Mouse (Mus musculus) midbrain, embryonic 16.5 days (tissue): ENCODE measurements around the gene Srxn1. TPM values are rescaled to one million over a fixed set of nuclear protein-coding genes. Genes with fewer than 3 reads are reported as not detected.
"Not testable (repeated sequence)": the region's sequence is repeated elsewhere in the genome, so short reads cannot be mapped to it uniquely, and the experiment has no call there.

ENCODE experiments used
- ATAC-seq: fragments of 200-750 bp; cut with Nextera tagmentation; 2 replicates; pipeline ENCODE4 v1.8.0; 2017; ENCODE audit warnings: moderate TSS enrichment
- H3K27ac ChIP-seq: fragments of 300-500 bp; sonication (generic); 2 replicates; pipeline ENCODE4 v1.5.1; 2014; ENCODE audit warnings: mild to moderate bottlenecking, low read length, mixed read lengths
- H3K27me3 ChIP-seq: fragments of 300-500 bp; sonication (generic); 2 replicates; pipeline ENCODE4 v1.6.1; 2014; ENCODE audit warnings: low read depth, low read length, mixed read lengths; ENCODE audit not compliant: control insufficient read depth, insufficient read depth
- H3K36me3 ChIP-seq: fragments of 300-500 bp; sonication (generic); 2 replicates; pipeline ENCODE4 v1.6.1; 2014; ENCODE audit warnings: mild to moderate bottlenecking, low read length, moderate library complexity, mixed read lengths; ENCODE audit not compliant: control insufficient read depth, insufficient read depth
- H3K4me1 ChIP-seq: fragments of 300-500 bp; sonication (generic); 2 replicates; pipeline ENCODE4 v1.6.1; 2014; ENCODE audit warnings: mild to moderate bottlenecking, low read length, mixed read lengths; ENCODE audit not compliant: control insufficient read depth, insufficient read depth
- H3K4me2 ChIP-seq: fragments of 300-500 bp; sonication (generic); 2 replicates; pipeline ENCODE4 v1.6.1; 2014; ENCODE audit warnings: mild to moderate bottlenecking, low read length, mixed read lengths
- H3K4me3 ChIP-seq: fragments of 300-500 bp; sonication (generic); 2 replicates; pipeline ENCODE4 v1.5.1; 2014; ENCODE audit warnings: low read depth, mild to moderate bottlenecking, low read length, moderate library complexity, mixed read lengths
- H3K9ac ChIP-seq: fragments of 300-500 bp; sonication (generic); 2 replicates; pipeline ENCODE4 v1.6.1; 2014; ENCODE audit warnings: low read depth, low read length, mixed read lengths
- H3K9me3 ChIP-seq: fragments of 300-500 bp; sonication (generic); replicated peaks from 2 replicates; pipeline ENCODE4 v1.6.1; 2014; ENCODE audit warnings: mild to moderate bottlenecking, low read length, mixed read lengths; ENCODE audit not compliant: control insufficient read depth, poor library complexity, severe bottlenecking
- WGBS: fragments of 180-500 bp; shearing (Covaris S2); extraction: QIAGEN DNeasy Blood & Tissue Kit; methylation state at CpG from one replicate; pipeline ENCODE4 v1.1.7; 2014; 5-methylcytosine and 5-hydroxymethylcytosine counted together
- polyA plus RNA-seq: library from polyadenylated mRNA; unstranded; fragments of >200 nt; fragmentation: Nextera tagmentation; extraction: Ambion mirVana; gene quantifications from 2 replicates; pipeline ENCODE4 v1.2.1, GENCODE M21; 2015

Srxn1 gene
- 21.8 and 25.4 TPM in 2 replicates for polyA plus RNA-seq

DNA sequence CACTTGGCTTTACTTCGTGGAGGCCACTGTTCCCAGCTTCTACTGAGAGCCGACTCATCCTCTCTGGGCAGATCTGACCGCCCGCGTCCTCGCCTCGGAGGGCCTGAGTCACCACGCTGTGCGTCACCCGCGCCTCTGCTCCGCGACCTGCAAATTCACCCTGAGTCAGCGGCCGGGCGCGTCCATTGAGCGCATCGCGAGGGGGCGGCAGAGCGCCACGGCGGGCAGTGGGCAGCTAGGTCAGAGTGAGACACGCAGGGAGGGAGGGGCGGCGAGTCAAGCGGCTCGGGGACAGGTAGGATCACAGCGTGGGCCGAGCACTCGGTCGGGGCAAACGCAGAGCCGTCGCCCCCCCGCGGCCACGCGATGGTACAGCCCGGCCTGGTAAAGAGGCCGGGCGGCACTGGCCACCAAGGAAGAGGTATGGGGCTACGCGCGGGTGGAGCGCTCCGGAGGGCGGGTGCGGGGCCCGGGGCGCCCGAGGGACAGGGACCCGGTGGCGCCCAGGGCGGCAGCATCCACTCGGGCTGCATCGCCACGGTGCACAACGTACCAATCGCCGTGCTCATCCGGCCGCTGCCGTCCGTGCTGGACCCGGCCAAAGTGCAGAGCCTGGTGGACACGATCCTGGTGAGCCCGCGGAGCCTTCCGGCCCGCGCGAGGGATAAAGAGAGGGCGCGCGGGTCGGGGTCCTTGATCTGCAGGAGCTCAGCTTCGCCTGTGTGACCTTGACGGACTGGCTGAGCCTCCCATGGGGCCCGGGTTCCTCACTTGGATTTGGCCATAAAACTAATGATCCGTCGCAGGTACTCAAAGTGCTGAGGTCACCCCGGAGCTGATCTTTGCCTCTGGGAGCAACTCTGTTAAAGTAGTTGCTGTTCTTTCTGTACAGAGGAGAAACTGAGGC is at the start of gene Srxn1:
Gene Srxn1, plus strand, starts transcription at position 199 of the 907 bp plus-strand sequence.
- ATAC-seq: peak; percentile 84
- Histone ChIP-seq H3K36me3 (no peaks in the 10 kb centered on the region), H3K9me3 (no peaks in the 10 kb centered on the region), H3K27ac (peak within 1 kb of the TSS; percentile 62), H3K4me1 (peaks cover 7% of the 10 kb centered on the region), H3K9ac (peak within 1 kb of the TSS; percentile 70), H3K4me3 (peak within 1 kb of the TSS; percentile 50), H3K27me3 (no peaks in the 10 kb centered on the region), H3K4me2 (peak within 1 kb of the TSS; percentile 80)
- under 1% methylated on average over 83 of the region's 84 CpGs for WGBS

DNA sequence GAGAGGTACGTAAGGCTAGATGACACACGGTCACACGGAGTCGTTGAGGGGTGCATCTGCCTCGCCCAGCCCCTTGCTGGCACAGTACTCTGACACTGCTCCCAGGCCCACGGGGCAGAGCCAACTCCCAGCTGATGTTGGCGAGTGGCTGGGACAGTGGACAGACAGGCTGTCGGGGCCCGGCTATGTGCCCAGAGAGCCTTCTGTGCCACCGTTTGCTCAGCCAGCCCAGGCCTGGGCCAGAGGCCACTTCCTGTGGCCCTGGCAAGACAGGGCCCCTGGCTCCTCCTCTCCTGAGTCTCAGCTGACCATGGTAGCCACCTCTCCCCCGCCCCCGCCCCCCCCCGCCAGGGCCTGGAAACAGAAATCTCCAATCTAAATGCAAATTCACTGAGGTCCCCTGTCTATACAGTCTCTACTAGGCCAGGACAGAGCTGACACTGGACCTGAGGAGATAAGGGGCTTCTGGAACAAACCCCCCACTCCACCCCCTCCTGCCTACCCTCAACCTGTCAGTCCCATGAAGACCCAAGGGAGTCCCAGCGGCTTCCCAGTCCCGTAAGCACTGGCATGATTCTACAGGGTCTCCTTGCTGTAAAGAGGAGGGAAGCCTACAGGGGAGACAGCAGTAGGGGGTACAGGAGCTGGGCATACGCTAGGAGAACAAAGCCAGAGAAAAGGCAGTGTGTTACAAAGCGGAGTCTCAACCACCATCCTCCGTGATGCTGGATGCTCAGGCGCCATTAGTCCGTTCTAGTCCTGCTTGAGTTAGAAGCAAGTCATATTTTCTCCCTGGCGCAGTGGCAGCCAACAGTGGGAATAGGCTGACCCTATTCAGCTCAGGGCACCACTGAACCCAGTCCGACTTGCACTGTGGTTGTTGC is 48.7 kb upstream of the Srxn1 start:
- H3K4me3 ChIP-seq: no peak overlapping the region
- H3K9me3 ChIP-seq: no peaks in the 10 kb centered on the region
- H3K27ac ChIP-seq: no peak overlapping the region
- no peaks in the 10 kb centered on the region for H3K27me3 ChIP-seq
- ATAC-seq: peak; percentile 55
- no peaks in the 10 kb centered on the region for H3K36me3 ChIP-seq
- no peak overlapping the region for H3K9ac ChIP-seq
- whole genome bisulfite sequencing: 54% methylated on average over 22 of the region's 22 CpGs
- no peak overlapping the region for H3K4me2 ChIP-seq
- no peaks in the 10 kb centered on the region; the same call in 1 of the 2 replicates for H3K4me1 ChIP-seq

DNA sequence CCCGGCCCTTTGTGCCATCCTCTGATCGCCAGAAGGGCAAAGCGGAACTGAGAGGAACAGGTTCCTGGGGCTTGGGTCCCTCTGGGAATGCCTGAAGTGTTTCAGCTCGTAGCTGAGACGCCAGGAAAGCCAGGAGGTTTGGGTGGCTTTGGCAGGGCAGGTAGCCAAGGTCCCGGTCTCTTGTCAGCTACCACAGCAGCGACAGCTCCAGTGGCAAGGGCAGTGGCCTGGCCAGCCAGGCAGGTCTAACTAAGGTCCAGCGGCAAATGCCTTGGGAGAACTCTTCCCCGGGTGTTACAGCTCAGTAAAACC is 48.1 kb upstream of the Srxn1 start:
- Histone ChIP-seq H3K9me3 (no peaks in the 10 kb centered on the region), H3K27me3 (no peaks in the 10 kb centered on the region), H3K4me3 (no peak overlapping the region), H3K9ac (no peak overlapping the region), H3K4me2 (no peak overlapping the region), H3K27ac (no peak overlapping the region), H3K4me1 (no peaks in the 10 kb centered on the region; the same call in 1 of the 2 replicates), H3K36me3 (no peaks in the 10 kb centered on the region)
- ATAC-seq: no peak
- 77% methylated on average over 9 of the region's 9 CpGs for WGBS

DNA sequence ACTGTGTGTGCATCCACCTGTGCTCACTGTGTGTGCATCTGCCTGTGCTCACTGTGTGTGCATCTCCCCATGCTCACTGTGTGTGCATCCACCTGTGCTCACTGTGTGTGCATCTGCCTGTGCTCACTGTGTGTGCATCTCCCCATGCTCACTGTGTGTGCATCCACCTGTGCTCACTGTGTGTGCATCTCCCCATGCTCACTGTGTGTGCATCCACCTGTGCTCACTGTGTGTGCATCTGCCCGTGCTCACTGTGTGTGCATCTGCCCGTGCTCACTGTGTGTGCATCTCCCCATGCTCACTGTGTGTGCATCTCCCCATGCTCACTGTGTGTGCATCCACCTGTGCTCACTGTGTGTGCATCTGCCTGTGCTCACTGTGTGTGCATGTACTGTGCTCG is 42.5 kb upstream of the Srxn1 start:
- H3K4me3 ChIP-seq: not testable (repeated sequence)

DNA sequence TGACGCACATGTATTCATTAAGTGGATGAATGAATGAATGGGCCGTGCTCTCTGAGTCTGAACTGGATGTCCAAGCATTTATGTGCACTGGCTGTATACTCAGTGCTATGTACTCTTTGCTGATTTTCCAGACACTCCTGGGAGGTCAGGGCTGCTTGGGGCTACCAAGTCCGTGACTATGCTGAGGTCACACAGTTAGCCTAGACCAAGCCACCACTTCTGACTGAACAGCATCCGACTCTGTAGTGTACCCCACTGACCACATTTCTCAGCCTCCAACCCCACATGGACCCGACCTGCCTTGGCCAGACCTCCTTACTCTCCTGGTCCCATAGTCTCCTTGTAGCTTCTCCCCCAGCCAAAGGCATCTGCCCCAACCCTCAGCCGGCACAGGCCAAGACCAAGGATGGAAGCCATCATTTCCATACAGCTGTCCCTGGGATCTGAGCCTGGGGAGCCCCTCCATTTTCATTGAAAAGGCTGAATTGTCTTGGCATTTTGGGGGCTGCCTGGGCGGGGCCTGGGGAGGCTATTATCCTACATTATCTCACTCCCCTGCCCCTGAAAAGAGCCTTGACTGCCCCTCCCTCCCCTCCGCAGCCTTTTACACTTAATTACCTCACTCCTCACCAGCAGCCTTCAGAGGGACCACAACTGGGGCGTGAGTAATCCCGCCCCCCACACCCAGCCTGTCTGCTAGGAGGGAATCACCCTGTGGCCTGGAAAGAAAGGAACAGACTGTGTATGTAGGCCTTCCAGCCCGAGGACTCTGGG is 36.5 kb upstream of the Srxn1 start:
- no peak overlapping the region for H3K4me3 ChIP-seq
- no peaks in the 10 kb centered on the region for H3K9me3 ChIP-seq
- no peak overlapping the region for H3K9ac ChIP-seq
- no peak overlapping the region for H3K27ac ChIP-seq
- peaks cover 8% of the 10 kb centered on the region for H3K4me1 ChIP-seq
- ATAC-seq: peak; percentile 72
- H3K27me3 ChIP-seq: no peaks in the 10 kb centered on the region
- no peaks in the 10 kb centered on the region for H3K36me3 ChIP-seq
- WGBS: 30% methylated on average over 11 of the region's 11 CpGs
- no peak overlapping the region for H3K4me2 ChIP-seq

More for the DNA sequence above, 42.5 kb upstream of the Srxn1 start:
- not testable (repeated sequence) for H3K4me2 ChIP-seq, ATAC-seq, H3K27me3 ChIP-seq, H3K9ac ChIP-seq, H3K9me3 ChIP-seq, H3K4me1 ChIP-seq, H3K36me3 ChIP-seq, H3K27ac ChIP-seq
- WGBS: 93% methylated on average over 3 of the region's 3 CpGs

DNA sequence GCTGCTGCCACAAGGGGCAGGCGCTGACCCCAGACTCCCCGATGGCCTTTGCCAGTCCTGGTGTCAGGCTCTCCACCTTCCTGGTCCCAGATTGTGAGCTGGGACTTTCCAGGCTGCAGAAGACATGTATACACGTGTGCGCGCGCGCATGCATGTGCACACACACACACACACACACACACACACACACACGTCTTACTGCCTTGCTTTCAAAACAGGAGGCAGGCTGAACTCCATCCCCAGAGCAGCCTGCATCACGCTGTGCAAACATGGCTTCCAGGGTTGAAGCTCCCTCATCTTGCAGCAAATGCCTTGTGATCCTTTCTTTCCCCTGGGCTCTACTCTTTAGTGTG is 35.9 kb upstream of the Srxn1 start:
- no peak overlapping the region for H3K4me3 ChIP-seq
- no peak for ATAC-seq
- no peaks in the 10 kb centered on the region for H3K27me3 ChIP-seq
- H3K36me3 ChIP-seq: no peaks in the 10 kb centered on the region
- no peak overlapping the region for H3K27ac ChIP-seq
- H3K4me2 ChIP-seq: no peak overlapping the region
- no peak overlapping the region for H3K9ac ChIP-seq
- H3K4me1 ChIP-seq: peaks cover 8% of the 10 kb centered on the region
- WGBS: 44% methylated on average over 9 of the region's 9 CpGs
- H3K9me3 ChIP-seq: no peaks in the 10 kb centered on the region

DNA sequence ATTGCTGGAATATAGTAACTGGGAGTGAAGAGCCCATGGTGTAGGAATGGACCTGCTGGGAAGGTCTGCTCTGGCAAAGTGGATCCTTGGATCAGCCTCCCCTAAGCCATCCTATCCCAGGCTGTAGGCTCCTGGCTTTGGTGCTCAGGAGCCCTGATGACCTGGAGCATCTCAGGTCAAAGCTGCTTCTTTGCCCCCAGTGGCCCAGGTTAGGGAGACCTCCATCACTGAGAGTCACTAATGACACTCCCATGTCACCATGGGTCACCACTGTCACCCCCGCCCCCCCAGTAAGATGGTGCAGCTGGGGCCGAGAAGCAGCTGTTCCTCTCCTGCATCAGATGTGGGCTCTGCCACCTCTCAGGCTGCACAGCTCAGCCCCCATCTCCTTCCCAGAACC is 35.4 kb upstream of the Srxn1 start:
- Histone ChIP-seq H3K4me2 (no peak overlapping the region), H3K27ac (no peak overlapping the region), H3K36me3 (no peaks in the 10 kb centered on the region), H3K4me3 (no peak overlapping the region), H3K27me3 (no peaks in the 10 kb centered on the region), H3K9ac (no peak overlapping the region), H3K4me1 (peaks cover 8% of the 10 kb centered on the region), H3K9me3 (no peaks in the 10 kb centered on the region)
- ATAC-seq: no peak
- WGBS: 59% methylated on average over 2 of the region's 2 CpGs

DNA sequence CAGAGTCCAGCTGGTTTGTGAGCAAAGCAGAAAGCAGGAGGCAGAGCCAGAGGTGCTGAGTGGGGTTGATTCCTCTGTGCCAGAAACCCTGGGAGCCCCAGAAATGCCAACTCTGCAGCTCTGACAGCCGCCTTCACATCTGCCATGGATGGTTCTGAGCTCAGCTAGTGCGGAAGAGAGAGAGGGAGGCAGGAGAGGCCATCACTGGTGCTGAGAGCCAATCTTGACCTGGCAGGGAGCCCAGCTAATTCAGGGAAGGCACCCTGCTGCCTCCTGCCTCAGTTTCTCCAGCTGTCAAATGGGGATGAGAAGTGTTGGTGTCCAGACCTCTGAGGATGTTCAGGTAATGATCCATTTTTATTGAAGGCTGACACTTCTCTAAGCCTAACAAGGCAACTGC is 30.8 kb upstream of the Srxn1 start:
- Histone ChIP-seq H3K4me3 (no peak overlapping the region), H3K9me3 (no peaks in the 10 kb centered on the region), H3K27ac (no peak overlapping the region), H3K9ac (no peak overlapping the region), H3K4me1 (peaks cover 10% of the 10 kb centered on the region), H3K4me2 (no peak overlapping the region), H3K36me3 (no peaks in the 10 kb centered on the region), H3K27me3 (no peaks in the 10 kb centered on the region)
- 86% methylated on average over 2 of the region's 2 CpGs for WGBS
- ATAC-seq: no peak
